Mouse (Mus musculus) lung, embryonic 14.5 days (tissue): ENCODE results near the gene Hdgfl2. TPM values are rescaled to one million over a fixed set of nuclear protein-coding genes. Genes with fewer than 3 reads are reported as not detected.
A peak's percentile ranks its signal among the peaks of the same experiment; 100 is the strongest.

Source experiments
- ATAC-seq: fragments of 200-750 bp; cut with Nextera tagmentation; 2 replicates; pipeline ENCODE4 v1.8.0; 2017; ENCODE audit warnings: mild to moderate bottlenecking, moderate TSS enrichment, moderate library complexity; ENCODE audit not compliant: insufficient read depth
- DNase-seq: peaks from one replicate; pipeline ENCODE4 v3.0.0-alpha.2; 2015
- H3K27ac ChIP-seq: fragments of 300-500 bp; sonication (generic); 2 replicates; pipeline ENCODE4 v1.5.1; 2014; ENCODE audit warnings: low read depth, mild to moderate bottlenecking, moderate library complexity
- H3K27me3 ChIP-seq: fragments of 300-500 bp; sonication (generic); 2 replicates; pipeline ENCODE4 v1.6.1; 2014; ENCODE audit warnings: low read length, control low read depth; ENCODE audit not compliant: insufficient read depth
- H3K36me3 ChIP-seq: fragments of 300-500 bp; sonication (generic); 2 replicates; pipeline ENCODE4 v1.6.1; 2014; ENCODE audit warnings: control low read depth; ENCODE audit not compliant: insufficient read depth
- H3K4me1 ChIP-seq: fragments of 300-500 bp; sonication (generic); 2 replicates; pipeline ENCODE4 v1.6.1; 2014; ENCODE audit warnings: antibody characterized with exemption, control low read depth; ENCODE audit not compliant: insufficient read depth
- H3K4me2 ChIP-seq: fragments of 300-500 bp; sonication (generic); 2 replicates; pipeline ENCODE4 v1.6.1; 2014; ENCODE audit warnings: mild to moderate bottlenecking
- H3K4me3 ChIP-seq: fragments of 300-500 bp; sonication (generic); 2 replicates; pipeline ENCODE4 v1.5.1; 2014; ENCODE audit warnings: low read depth, low read length
- H3K9ac ChIP-seq: fragments of 300-500 bp; sonication (generic); 2 replicates; pipeline ENCODE4 v1.6.1; 2014
- H3K9me3 ChIP-seq: fragments of 300-500 bp; sonication (generic); 2 replicates; pipeline ENCODE4 v1.6.1; 2016; ENCODE audit warnings: low read depth, low read length, control low read depth
- CTCF ChIP-seq: IDR thresholded peaks from 2 replicates; pipeline ENCODE4 v1.5.1; 2016; ENCODE audit warnings: antibody characterized with exemption, low read depth
- WGBS: fragments of 180-500 bp; shearing (Covaris S2); extraction: QIAGEN DNeasy Blood & Tissue Kit; methylation state at CpG from one replicate; pipeline ENCODE4 v1.1.7; 2014; 5-methylcytosine and 5-hydroxymethylcytosine counted together
- polyA plus RNA-seq: library from polyadenylated mRNA; unstranded; fragments of >200 nt; fragmentation: Nextera tagmentation; extraction: Ambion mirVana; gene quantifications from 2 replicates; pipeline ENCODE4 v1.2.1, GENCODE M21; 2014

Gene Hdgfl2
- polyA plus RNA-seq, 1 experiment from 2014 or later: 111 TPM

GRCm38 (mm10) chr17:56106981-56107380 is 27.5 kb downstream of the Hdgfl2 start:
- no peak overlapping the region for H3K9ac ChIP-seq
- TF ChIP-seq CTCF: no peak
- no peak overlapping the region for H3K4me2 ChIP-seq
- no peaks in the 10 kb centered on the region for H3K4me1 ChIP-seq
- no peak for ATAC-seq
- H3K36me3 ChIP-seq: peaks cover 19% of the 10 kb centered on the region
- 71% methylated on average over 4 of the region's 4 CpGs for WGBS
- H3K4me3 ChIP-seq: no peak overlapping the region
- H3K9me3 ChIP-seq: no peaks in the 10 kb centered on the region
- no peaks in the 10 kb centered on the region for H3K27me3 ChIP-seq
- no peak overlapping the region for H3K27ac ChIP-seq
- no peak for DNase-seq

GRCm38 (mm10) chr17:56107736-56108135 is 28.3 kb downstream of the Hdgfl2 start:
- peaks cover 12% of the 10 kb centered on the region; the same call in 1 of the 2 replicates for H3K36me3 ChIP-seq
- H3K9ac ChIP-seq: no peak overlapping the region
- H3K4me2 ChIP-seq: no peak overlapping the region
- no peak overlapping the region for H3K4me3 ChIP-seq
- no peak overlapping the region for H3K27ac ChIP-seq
- DNase-seq: no peak
- H3K27me3 ChIP-seq: no peaks in the 10 kb centered on the region
- WGBS: 69% methylated on average over 2 of the region's 2 CpGs
- H3K9me3 ChIP-seq: no peaks in the 10 kb centered on the region
- TF ChIP-seq CTCF: no peak
- ATAC-seq: no peak
- no peaks in the 10 kb centered on the region for H3K4me1 ChIP-seq

- ATAC-seq: no peak
- TF ChIP-seq CTCF: no peak
- Histone ChIP-seq H3K27ac (no peak overlapping the region), H3K9me3 (no peaks in the 10 kb centered on the region), H3K4me1 (no peaks in the 10 kb centered on the region), H3K4me2 (no peak overlapping the region), H3K27me3 (no peaks in the 10 kb centered on the region), H3K4me3 (no peak overlapping the region), H3K9ac (no peak overlapping the region), H3K36me3 (peaks cover 5% of the 10 kb centered on the region; the same call in 1 of the 2 replicates)
- DNase-seq: no peak
- WGBS: 77% methylated on average over 6 of the region's 6 CpGs
These were observed 29.1 kb downstream of the Hdgfl2 start for GRCm38 (mm10) chr17:56108334-56109044.

GRCm38 (mm10) chr17:56109219-56110051 is 30.0 kb downstream of the Hdgfl2 start, which contains the start of gene Plin4:
Gene Plin4 (minus strand): TSS chr17:56109803.
- no peak within 1 kb of the TSS for H3K4me2 ChIP-seq
- H3K36me3 ChIP-seq: no peaks in the 10 kb centered on the region
- 51% methylated on average over 10 of the region's 10 CpGs for WGBS
- no peak within 1 kb of the TSS for H3K9ac ChIP-seq
- H3K4me1 ChIP-seq: no peaks in the 10 kb centered on the region
- H3K27ac ChIP-seq: no peak within 1 kb of the TSS
- ATAC-seq: no peak
- H3K4me3 ChIP-seq: no peak within 1 kb of the TSS
- TF ChIP-seq CTCF: no peak
- H3K9me3 ChIP-seq: no peaks in the 10 kb centered on the region
- no peaks in the 10 kb centered on the region for H3K27me3 ChIP-seq
- DNase-seq: no peak

DNA sequence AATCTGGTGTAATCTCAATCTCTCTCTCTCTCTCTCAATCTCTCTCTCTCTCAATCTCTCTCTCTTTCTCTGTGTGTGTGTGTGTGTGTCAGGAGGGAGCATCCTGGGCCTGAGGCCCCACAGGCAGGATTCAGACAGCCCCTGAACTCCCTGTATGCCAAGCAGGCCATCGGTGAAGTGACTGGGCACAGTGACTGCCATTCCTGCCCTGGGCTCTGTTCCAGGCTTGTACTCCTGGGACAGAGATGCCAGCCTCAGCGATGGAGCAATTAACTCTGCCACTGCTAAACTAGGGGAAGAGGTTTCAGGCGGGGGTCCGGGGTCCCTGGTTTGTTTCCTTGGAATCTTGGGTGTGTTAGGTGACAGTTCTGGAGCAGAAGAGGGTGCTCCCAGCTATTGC is 31.1 kb downstream of the Hdgfl2 start:
- no peak for TF ChIP-seq CTCF
- Histone ChIP-seq H3K27ac (no peak overlapping the region), H3K4me1 (no peaks in the 10 kb centered on the region), H3K36me3 (no peaks in the 10 kb centered on the region), H3K4me3 (no peak overlapping the region), H3K9me3 (no peaks in the 10 kb centered on the region), H3K9ac (no peak overlapping the region), H3K4me2 (no peak overlapping the region), H3K27me3 (no peaks in the 10 kb centered on the region)
- DNase-seq (no peak), ATAC-seq (no peak)
- 58% methylated on average over 4 of the region's 4 CpGs for WGBS

GRCm38 (mm10) chr17:56111021-56111420 is 31.6 kb downstream of the Hdgfl2 start:
- ATAC-seq (no peak), DNase-seq (no peak)
- no peak overlapping the region for H3K27ac ChIP-seq
- 63% methylated on average over 1 of the region's 1 CpGs for WGBS
- TF ChIP-seq CTCF: no peak
- no peak overlapping the region for H3K9ac ChIP-seq
- no peak overlapping the region for H3K4me3 ChIP-seq
- no peaks in the 10 kb centered on the region for H3K4me1 ChIP-seq
- no peaks in the 10 kb centered on the region for H3K9me3 ChIP-seq
- H3K36me3 ChIP-seq: no peaks in the 10 kb centered on the region
- H3K4me2 ChIP-seq: no peak overlapping the region
- H3K27me3 ChIP-seq: no peaks in the 10 kb centered on the region

DNA sequence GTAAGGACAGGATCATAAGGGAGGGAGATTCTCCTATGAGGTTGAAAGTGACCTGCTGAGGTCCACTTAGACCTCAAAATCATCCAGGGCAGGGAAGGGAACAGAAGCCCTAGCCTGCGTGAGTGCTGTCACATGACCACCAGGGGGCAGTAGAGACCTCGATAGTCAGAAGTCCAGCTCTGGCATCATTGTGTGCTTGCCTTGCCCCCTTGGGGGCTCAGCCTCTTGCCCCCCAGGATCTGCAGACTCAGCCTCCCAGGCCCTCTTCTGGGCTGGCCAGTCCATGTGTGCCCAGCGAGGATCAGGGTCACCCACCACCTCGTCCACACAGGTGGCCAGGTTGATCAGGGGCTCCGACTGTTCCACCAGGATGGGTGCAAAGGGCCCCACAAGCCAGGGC is 32.4 kb downstream of the Hdgfl2 start:
- Histone ChIP-seq H3K4me2 (no peak overlapping the region), H3K4me1 (no peaks in the 10 kb centered on the region), H3K4me3 (no peak overlapping the region), H3K36me3 (no peaks in the 10 kb centered on the region), H3K27ac (no peak overlapping the region), H3K9ac (no peak overlapping the region), H3K9me3 (no peaks in the 10 kb centered on the region), H3K27me3 (0 out of 2 replicates have a peak, but pooled peaks cover 4% of the 10 kb centered on the region)
- DNase-seq (peak; percentile 88), ATAC-seq (no peak)
- peak; percentile 89 for TF ChIP-seq CTCF
- 45% methylated on average over 5 of the region's 5 CpGs for WGBS
